Mouse (Mus musculus): Measurements from ENCODE around the gene Lpp. TPM values are rescaled to one million over a fixed set of nuclear protein-coding genes. Genes with fewer than 3 reads are reported as not detected.
"Not testable (repeated sequence)": the region's sequence is repeated elsewhere in the genome, so short reads cannot be mapped to it uniquely, and the experiment has no call there.

Lpp gene
- polyA plus RNA-seq, 1 experiment from 2014 or later, result 42.6 TPM

DNA sequence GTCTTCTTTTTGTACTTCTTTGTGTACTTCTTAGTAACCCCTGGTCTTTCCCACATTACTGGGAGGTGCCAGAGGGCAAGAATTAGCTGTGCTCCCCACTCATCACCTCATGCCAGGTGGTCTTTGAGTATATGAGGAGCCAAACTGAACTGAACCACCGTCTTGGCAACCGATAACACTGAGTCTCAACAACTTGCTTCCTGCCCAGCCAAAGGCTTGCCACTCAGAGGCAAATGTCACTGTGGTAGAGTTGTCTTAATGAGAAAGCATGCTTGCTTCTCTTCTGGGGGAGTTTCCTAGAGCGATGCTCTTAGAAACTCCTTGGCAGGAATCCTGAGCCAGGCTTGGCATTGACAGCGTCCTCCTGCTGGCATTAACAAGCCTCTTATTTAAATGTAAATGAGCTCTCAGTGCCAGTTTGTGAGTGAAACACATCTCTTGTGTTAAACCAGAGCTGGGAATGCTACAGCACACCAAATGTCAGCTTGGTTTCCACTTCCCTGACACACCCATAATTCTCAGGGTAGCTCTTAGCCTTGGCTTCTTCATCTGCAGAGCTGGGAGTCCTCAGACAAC lies 623.0 kb downstream of the Lpp start:
- 0 out of 2 replicates have a peak, but pooled peaks cover 5% of the 10 kb centered on the region for H3K27me3 ChIP-seq
- WGBS, result 71% methylated on average over 4 of the region's 4 CpGs
- H3K36me3 ChIP-seq, result no peaks in the 10 kb centered on the region
- ATAC-seq (replicated peaks; ENCODE audit: insufficient number of reproducible peaks, insufficient read depth, low FRiP score, low read depth), result no peak
- H3K4me3 ChIP-seq, result no peak overlapping the region
- no peak overlapping the region for H3K27ac ChIP-seq
- no peak overlapping the region for H3K4me2 ChIP-seq
- H3K9ac ChIP-seq, result no peak overlapping the region
- H3K4me1 ChIP-seq (replicated peaks), result peaks cover 10% of the 10 kb centered on the region
- no peaks in the 10 kb centered on the region for H3K9me3 ChIP-seq (replicated peaks)

DNA sequence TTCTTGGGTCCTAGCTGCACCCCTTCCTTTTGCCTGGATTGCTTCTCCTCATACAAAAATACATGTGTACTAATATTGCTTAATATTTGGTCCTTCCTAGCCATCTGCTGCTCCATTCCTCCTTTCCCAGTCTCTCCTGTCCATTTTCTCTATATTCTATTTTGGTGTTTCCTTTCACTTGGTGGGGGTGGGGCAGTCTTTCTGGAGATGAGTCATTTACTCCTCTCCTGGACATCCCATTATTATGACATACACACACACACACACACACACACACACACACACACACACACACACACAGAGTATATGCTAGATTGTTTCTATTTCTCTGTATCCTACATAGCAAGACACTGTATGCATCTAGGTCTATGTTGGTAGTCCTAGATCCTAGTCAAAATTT lies 623.7 kb downstream of the Lpp start:
- Histone ChIP-seq H3K36me3 (no peaks in the 10 kb centered on the region), H3K9me3 (replicated peaks) (no peaks in the 10 kb centered on the region), H3K4me3 (no peak overlapping the region), H3K27ac (no peak overlapping the region), H3K4me2 (no peak overlapping the region), H3K4me1 (replicated peaks) (peaks cover 5% of the 10 kb centered on the region), H3K27me3 (0 out of 2 replicates have a peak, but pooled peaks cover 5% of the 10 kb centered on the region), H3K9ac (no peak overlapping the region)
- no peak for ATAC-seq (replicated peaks; ENCODE audit: insufficient number of reproducible peaks, insufficient read depth, low FRiP score, low read depth)

DNA sequence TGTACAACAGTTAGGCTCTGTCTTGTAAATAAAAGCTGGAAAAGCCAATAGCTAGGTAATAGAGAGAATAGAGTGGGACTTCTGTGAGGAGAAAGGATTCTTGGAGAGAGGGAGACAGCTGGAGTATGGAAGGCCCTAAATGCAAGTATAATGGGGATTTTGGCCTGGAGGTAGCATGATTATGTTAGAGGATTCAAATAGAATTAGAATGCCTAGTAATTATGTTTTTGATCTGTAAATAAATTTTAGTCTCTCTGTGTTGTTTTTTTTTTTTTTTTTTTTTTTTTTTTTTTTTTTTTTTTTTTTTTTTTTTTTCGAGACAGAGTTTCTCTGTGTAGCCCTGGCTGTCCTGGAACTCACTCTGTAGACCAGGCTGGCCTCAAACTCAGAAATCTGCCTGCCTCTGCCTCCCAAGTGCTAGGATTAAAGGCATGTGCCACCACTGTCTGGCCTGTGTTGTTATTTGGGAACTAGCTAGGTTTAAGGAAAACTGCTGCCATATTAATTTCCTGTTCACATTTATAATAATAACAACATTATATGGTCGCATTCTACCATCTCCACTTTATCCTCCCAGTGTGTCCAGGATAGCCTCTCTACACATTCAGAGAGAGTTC lies 628.5 kb downstream of the Lpp start:
- 50% methylated on average over 2 of the region's 2 CpGs for WGBS
- ATAC-seq (replicated peaks; ENCODE audit: insufficient number of reproducible peaks, insufficient read depth, low FRiP score, low read depth); H3K27me3 ChIP-seq; H3K27ac ChIP-seq; H3K4me3 ChIP-seq; H3K9me3 ChIP-seq (replicated peaks); H3K9ac ChIP-seq; H3K4me2 ChIP-seq; H3K36me3 ChIP-seq: not testable (repeated sequence)
- H3K4me1 ChIP-seq (replicated peaks), result peaks cover 13% of the 10 kb centered on the region

DNA sequence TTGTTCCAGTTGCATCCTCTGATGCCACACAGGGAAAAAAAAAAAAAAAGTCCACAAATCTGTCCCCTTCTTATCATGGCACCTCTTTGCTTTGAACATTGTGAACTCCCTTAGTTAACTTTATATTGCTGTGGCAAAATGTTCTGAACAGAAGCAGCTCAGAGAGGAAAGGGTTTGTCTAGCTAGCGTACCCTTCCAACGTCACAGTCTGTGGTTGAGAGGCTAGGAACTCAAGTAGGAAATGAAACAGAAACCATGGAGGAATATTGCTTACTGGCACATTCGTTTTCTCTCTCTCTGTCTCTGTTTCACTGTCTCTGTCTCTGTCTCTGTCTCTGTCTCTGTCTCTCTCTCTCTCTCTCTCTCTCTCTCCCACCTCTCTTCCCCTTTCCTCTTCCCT lies 631.3 kb downstream of the Lpp start:
- Histone ChIP-seq H3K36me3 (no peaks in the 10 kb centered on the region), H3K9ac (no peak overlapping the region), H3K27ac (no peak overlapping the region), H3K9me3 (replicated peaks) (no peaks in the 10 kb centered on the region), H3K27me3 (0 out of 2 replicates have a peak, but pooled peaks cover 6% of the 10 kb centered on the region), H3K4me2 (no peak overlapping the region), H3K4me3 (no peak overlapping the region), H3K4me1 (replicated peaks) (peaks cover 10% of the 10 kb centered on the region)
- no peak for ATAC-seq (replicated peaks; ENCODE audit: insufficient number of reproducible peaks, insufficient read depth, low FRiP score, low read depth)
- whole genome bisulfite sequencing, result 76% methylated on average over 3 of the region's 3 CpGs

DNA sequence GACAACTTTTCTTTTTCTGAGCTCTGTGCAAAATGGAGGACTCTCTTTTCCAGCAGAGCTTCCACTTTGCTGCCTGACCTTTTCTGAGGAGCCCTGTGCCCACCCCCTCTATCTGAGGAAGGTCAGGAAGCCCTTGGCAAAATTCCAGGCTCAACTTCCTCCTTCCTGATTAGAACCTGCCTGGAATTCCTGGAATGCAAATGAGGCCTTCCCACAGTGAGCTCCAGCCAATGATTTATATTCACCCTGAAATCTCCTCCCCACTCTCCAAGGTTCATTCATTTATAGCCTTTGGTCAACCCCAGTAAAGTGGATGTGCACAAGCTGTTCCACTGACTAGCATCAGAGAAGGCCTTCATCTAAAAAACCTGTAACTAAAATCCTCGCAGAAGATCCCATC lies 632.9 kb downstream of the Lpp start:
- H3K27ac ChIP-seq, result no peak overlapping the region; the same call in 1 of the 2 replicates
- WGBS, result 73% methylated on average over 1 of the region's 1 CpGs

DNA sequence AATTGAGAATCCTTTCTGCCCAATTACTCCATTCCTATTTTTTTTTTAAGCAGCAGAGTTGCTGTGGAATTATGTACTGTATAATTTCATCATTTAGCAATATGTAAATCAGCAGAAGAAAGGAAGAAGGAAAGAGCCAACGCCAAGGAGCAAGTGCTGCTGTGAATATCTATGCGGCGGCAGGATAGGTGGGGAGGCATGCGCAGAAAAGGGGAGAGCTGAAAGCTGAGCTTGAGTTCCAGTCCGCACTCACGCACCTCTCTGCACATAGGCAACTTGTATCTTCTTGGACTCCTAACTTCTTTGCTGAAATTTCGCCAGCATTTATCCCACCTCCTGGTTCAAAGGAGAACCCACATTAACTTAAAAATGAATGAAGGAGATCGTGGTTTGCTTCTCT lies 636.2 kb downstream of the Lpp start:
- H3K4me2 ChIP-seq, result no peak overlapping the region
- H3K27ac ChIP-seq, result no peak overlapping the region
- H3K27me3 ChIP-seq, result 0 out of 2 replicates have a peak, but pooled peaks cover 7% of the 10 kb centered on the region
- no peaks in the 10 kb centered on the region for H3K36me3 ChIP-seq
- no peaks in the 10 kb centered on the region for H3K9me3 ChIP-seq (replicated peaks)
- 85% methylated on average over 8 of the region's 8 CpGs for WGBS
- no peak for ATAC-seq (replicated peaks; ENCODE audit: insufficient number of reproducible peaks, insufficient read depth, low FRiP score, low read depth)
- peaks cover 10% of the 10 kb centered on the region for H3K4me1 ChIP-seq (replicated peaks)
- H3K4me3 ChIP-seq, result no peak overlapping the region
- no peak overlapping the region for H3K9ac ChIP-seq

More for the DNA sequence above, 632.9 kb downstream of the Lpp start:
- H3K9ac ChIP-seq, result no peak overlapping the region
- H3K4me3 ChIP-seq, result no peak overlapping the region
- ATAC-seq (replicated peaks; ENCODE audit: insufficient number of reproducible peaks, insufficient read depth, low FRiP score, low read depth), result peak; percentile 58; the same call in 1 of the 2 replicates
- no peak overlapping the region for H3K4me2 ChIP-seq
- no peaks in the 10 kb centered on the region for H3K9me3 ChIP-seq (replicated peaks)
- H3K4me1 ChIP-seq (replicated peaks), result peaks cover 10% of the 10 kb centered on the region
- 0 out of 2 replicates have a peak, but pooled peaks cover 7% of the 10 kb centered on the region for H3K27me3 ChIP-seq
- no peaks in the 10 kb centered on the region for H3K36me3 ChIP-seq

DNA sequence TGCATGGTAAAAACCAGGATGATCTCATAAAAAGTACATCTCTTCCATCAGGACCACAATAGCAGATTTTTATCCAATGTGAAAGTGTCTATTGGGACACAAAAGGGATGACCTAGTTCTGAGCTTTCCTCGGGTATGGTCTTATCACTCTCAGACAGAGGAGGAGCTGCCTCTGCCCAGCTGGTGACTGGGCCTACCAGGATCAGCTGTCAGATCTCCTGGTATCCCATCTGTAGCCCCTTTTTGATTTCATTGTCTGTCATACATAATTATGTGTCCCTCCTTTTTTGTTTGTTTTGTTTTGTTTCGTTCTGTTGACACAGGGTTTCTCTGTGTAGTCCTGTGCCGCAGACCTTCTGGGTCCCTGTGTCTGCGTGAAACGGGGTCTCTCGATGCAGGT lies 644.1 kb downstream of the Lpp start:
- no peak overlapping the region for H3K4me3 ChIP-seq
- H3K4me1 ChIP-seq (replicated peaks), result peaks cover 17% of the 10 kb centered on the region
- H3K4me2 ChIP-seq, result no peak overlapping the region
- no peaks in the 10 kb centered on the region for H3K27me3 ChIP-seq
- ATAC-seq (replicated peaks; ENCODE audit: insufficient number of reproducible peaks, insufficient read depth, low FRiP score, low read depth), result no peak
- H3K9ac ChIP-seq, result no peak overlapping the region
- 80% methylated on average over 6 of the region's 6 CpGs for WGBS
- H3K36me3 ChIP-seq, result no peaks in the 10 kb centered on the region
- no peaks in the 10 kb centered on the region for H3K9me3 ChIP-seq (replicated peaks)
- H3K27ac ChIP-seq, result no peak overlapping the region

DNA sequence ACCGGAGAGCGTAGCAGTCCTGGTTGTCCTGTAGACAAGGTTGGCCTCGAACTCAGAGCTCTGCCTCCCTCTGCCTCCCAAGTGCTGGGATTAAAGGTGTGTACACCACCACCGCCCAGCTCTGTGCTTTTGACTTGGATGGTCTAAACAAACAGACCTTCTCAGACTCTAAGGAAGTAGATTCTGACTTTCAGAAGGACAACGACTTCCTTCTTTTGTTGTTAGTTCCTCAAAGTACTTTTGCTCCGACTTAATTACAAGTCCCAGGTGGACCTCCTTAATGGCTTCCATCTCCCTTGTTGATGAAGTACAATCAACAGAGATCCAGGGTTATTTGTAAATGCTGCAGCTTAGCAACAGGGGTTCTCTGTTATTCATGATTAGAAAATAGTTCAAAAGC lies 645.2 kb downstream of the Lpp start:
- Histone ChIP-seq H3K9me3 (replicated peaks) (no peaks in the 10 kb centered on the region), H3K4me3 (no peak overlapping the region), H3K9ac (no peak overlapping the region), H3K4me1 (replicated peaks) (peaks cover 25% of the 10 kb centered on the region), H3K4me2 (no peak overlapping the region), H3K27me3 (no peaks in the 10 kb centered on the region), H3K36me3 (no peaks in the 10 kb centered on the region), H3K27ac (no peak overlapping the region)
- no peak for ATAC-seq (replicated peaks; ENCODE audit: insufficient number of reproducible peaks, insufficient read depth, low FRiP score, low read depth)
- WGBS, result 80% methylated on average over 6 of the region's 6 CpGs

DNA sequence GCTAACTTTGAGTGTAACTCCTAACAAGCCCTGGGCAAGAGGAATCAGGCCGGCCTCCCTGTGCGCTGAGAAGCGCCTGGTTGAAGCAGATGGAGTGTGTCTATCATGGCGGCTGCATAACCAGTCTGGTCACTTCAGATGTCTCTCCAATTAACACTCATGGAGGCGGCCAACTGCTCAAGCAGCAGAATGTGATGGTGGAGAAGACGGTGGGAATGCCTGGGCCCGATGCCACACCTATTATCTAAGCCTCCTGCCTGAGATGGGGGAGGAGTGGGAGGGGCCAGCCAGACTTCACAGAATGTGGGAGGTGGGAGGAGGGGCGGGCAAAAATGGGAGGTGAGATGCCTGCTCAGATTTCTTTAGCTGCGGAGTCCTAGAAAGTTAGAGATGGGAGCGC lies 646.6 kb downstream of the Lpp start:
- no peak overlapping the region for H3K27ac ChIP-seq
- WGBS, result 47% methylated on average over 10 of the region's 10 CpGs
- H3K4me1 ChIP-seq (replicated peaks), result peaks cover 29% of the 10 kb centered on the region
- H3K27me3 ChIP-seq, result no peaks in the 10 kb centered on the region
- H3K4me2 ChIP-seq, result no peak overlapping the region
- H3K9ac ChIP-seq, result no peak overlapping the region
- H3K36me3 ChIP-seq, result no peaks in the 10 kb centered on the region
- no peak for ATAC-seq (replicated peaks; ENCODE audit: insufficient number of reproducible peaks, insufficient read depth, low FRiP score, low read depth)
- H3K4me3 ChIP-seq, result no peak overlapping the region
- no peaks in the 10 kb centered on the region for H3K9me3 ChIP-seq (replicated peaks)

DNA sequence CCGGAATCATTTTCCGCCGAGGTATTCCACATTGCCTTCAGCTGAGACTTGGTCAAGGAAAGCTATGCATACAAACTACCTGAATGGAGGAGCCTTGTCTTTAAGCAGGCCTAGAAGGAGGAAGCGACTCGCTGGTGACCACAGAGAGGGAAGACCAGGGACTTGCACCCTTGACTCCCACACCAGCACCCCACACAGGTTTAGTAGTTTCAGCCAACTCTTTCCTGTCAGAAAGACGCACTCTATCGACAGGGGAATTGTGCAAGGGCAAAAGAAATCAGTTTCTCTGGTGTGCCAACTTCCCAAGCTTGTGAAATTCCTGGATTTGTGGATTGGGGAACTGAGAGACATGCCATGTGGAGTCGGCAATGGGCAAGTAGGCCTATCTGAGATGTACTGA lies 647.9 kb downstream of the Lpp start:
- no peak for ATAC-seq (replicated peaks; ENCODE audit: insufficient number of reproducible peaks, insufficient read depth, low FRiP score, low read depth)
- Histone ChIP-seq H3K36me3 (no peaks in the 10 kb centered on the region), H3K27me3 (no peaks in the 10 kb centered on the region), H3K27ac (peak overlapping the region; percentile 71), H3K4me3 (no peak overlapping the region), H3K4me2 (no peak overlapping the region), H3K9ac (no peak overlapping the region), H3K4me1 (replicated peaks) (peaks cover 33% of the 10 kb centered on the region), H3K9me3 (replicated peaks) (no peaks in the 10 kb centered on the region)
- WGBS, result 86% methylated on average over 8 of the region's 8 CpGs

DNA sequence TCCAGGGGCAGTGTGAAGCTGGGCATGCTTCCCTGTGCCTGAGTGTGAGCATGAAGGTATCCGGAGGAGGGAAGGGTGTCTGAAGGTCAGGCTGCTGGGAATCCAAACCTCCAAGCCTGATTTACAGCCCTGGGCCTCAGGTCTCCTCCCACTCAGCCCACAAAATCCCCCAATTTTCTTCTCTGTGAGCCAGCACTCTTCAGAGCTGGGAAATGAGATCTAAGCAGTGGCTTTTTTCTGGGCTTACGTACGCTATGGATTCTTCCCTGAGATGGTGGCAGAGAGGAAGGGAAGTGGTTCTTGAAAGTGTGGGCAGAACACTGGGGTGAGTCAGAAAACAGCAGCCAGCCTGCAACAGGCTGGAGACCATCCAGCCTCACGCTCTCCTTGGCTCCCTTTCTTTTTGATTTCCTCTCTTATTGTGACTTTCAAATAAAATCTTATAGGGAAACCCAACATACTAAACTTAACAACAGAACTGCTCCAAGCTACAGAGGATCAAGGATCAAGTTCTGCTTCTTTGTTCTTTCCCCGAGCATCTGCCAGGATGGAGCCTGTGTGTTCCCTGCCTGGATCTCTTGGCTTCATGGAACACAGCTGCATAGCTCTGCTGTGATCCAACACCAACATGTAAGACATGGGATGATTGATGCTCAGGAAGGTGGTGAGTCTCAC lies 648.7 kb downstream of the Lpp start:
- 36% methylated on average over 5 of the region's 5 CpGs for WGBS
- 0 out of 2 replicates have a peak overlapping the region, but pooled peaks have one; percentile 13 for H3K9ac ChIP-seq
- no peaks in the 10 kb centered on the region for H3K9me3 ChIP-seq (replicated peaks)
- peaks cover 33% of the 10 kb centered on the region for H3K4me1 ChIP-seq (replicated peaks)
- peak overlapping the region; percentile 5 for H3K4me2 ChIP-seq
- H3K4me3 ChIP-seq, result no peak overlapping the region
- H3K36me3 ChIP-seq, result no peaks in the 10 kb centered on the region
- H3K27ac ChIP-seq, result peak overlapping the region; percentile 71
- H3K27me3 ChIP-seq, result no peaks in the 10 kb centered on the region
- peak; percentile 65; the same call in 1 of the 2 replicates for ATAC-seq (replicated peaks; ENCODE audit: insufficient number of reproducible peaks, insufficient read depth, low FRiP score, low read depth)

Measured in heart, embryonic 15.5 days (tissue).